Comparison of ENCODE assay signal across 9 mouse cellular contexts in the genomic region with DNA sequence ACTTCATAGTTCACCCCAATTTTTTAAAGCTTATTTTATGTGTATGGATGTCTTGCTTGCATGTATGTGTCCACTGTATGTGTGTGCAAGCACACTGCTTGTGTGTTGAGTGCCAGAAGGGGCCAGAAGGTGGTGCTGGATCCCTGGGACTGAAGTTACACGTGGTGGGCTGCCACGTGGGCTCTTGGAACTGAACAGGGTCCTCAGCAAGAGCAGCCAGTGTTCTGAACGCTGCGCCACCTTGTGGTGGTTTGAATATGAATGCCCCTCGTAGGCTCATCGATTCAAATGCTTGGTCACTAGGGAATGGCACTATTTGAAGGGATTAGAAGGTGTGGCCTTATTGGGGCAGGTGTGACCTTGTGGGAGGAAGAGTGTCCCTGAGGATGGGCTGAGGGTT. TPM values are rescaled to one million over a fixed set of nuclear protein-coding genes. Genes with fewer than 3 reads are reported as not detected.
A peak's percentile ranks its signal among the peaks of the same experiment; 100 is the strongest.
DNase-seq lines count a peak whose midpoint lies in the region; ATAC-seq and TF ChIP-seq lines count a peak whose summit lies in the region.
"Had no signal": no experiment of that assay in that cellular context is flagged by ENCODE, and none has a peak within 500 bp of the region (broad histone marks: within the 10 kb centered on the region; RNA-seq: fewer than 3 reads in every experiment).

No protein-coding gene starts in this region.

- DNase-seq in intestine, embryonic 14.5 days (ENCODE audit: low spot score) = peak; percentile 77
- DNase-seq in adrenal gland, postnatal 36 days = peak; percentile 34 to 37
- DNase-seq in lung, postnatal 10 days = peak; percentile 73
- DNase-seq in thymus, adult 18-20 months = peak; percentile 47 to 64
- no peak for DNase-seq in B cell, adult 2 months

- peak; percentile 69 for TF ChIP-seq CTCF in ES-Bruce4 (IDR thresholded peaks at IDR 0.05; ENCODE audit: low read depth, low read length)

- peaks cover 4% of the 10 kb centered on the region; the same call in 1 of the 2 replicates for H3K9me3 ChIP-seq in intestine, embryonic 14.5 days (ENCODE audit: control insufficient read depth, low read length)
- H3K9me3 ChIP-seq in intestine, embryonic 16.5 days (ENCODE audit: control insufficient read depth, low read length) = peaks cover 7% of the 10 kb centered on the region; the same call in 1 of the 2 replicates
- no peaks in the 10 kb centered on the region for H3K9me3 ChIP-seq in ES-Bruce4 (replicated peaks; ENCODE audit: control insufficient read depth, insufficient read depth, low read length, poor library complexity, severe bottlenecking)
- H3K9me3 ChIP-seq: embryonic facial prominence, embryonic 15.5 days had no signal

- H3K27me3 ChIP-seq in intestine, embryonic 14.5 days (replicated peaks; ENCODE audit: control insufficient read depth, insufficient read depth, low read length) = no peaks in the 10 kb centered on the region
- H3K27me3 ChIP-seq in intestine, embryonic 16.5 days (replicated peaks; ENCODE audit: control insufficient read depth, insufficient read depth, low read length) = no peaks in the 10 kb centered on the region
- no peaks in the 10 kb centered on the region for H3K27me3 ChIP-seq in ES-Bruce4 (ENCODE audit: control insufficient read depth, insufficient read depth, low read length, poor library complexity, severe bottlenecking)

- H3K4me1 ChIP-seq in intestine, embryonic 14.5 days (replicated peaks; ENCODE audit: control insufficient read depth, insufficient read depth, low read length) = peaks cover 11% of the 10 kb centered on the region; the same call in 1 of the 2 replicates
- 0 out of 2 replicates have a peak, but pooled peaks cover 3% of the 10 kb centered on the region for H3K4me1 ChIP-seq in intestine, embryonic 16.5 days (ENCODE audit: control insufficient read depth, insufficient read depth, low read length)
- H3K4me1 ChIP-seq in ES-Bruce4 (ENCODE audit: control insufficient read depth, insufficient read depth, low read length) = no peaks in the 10 kb centered on the region

- H3K4me3 ChIP-seq in intestine, embryonic 14.5 days (ENCODE audit: low read depth, low read length) = no peak overlapping the region
- H3K4me3 ChIP-seq in intestine, embryonic 16.5 days (ENCODE audit: low read length) = no peak overlapping the region
- no peak overlapping the region for H3K4me3 ChIP-seq in ES-Bruce4 (ENCODE audit: low read depth, low read length)
- H3K4me3 ChIP-seq: embryonic facial prominence, embryonic 15.5 days had no signal

- no peak for TF ChIP-seq EP300 in ES-Bruce4 (IDR thresholded peaks at IDR 0.05; ENCODE audit: insufficient read depth, low read depth, low read length)

- no peak for TF ChIP-seq POLR2A in ES-Bruce4 (IDR thresholded peaks at IDR 0.05; ENCODE audit: insufficient read depth, low read length)

- WGBS in intestine, embryonic 14.5 days = 21% methylated on average over 6 of the region's 6 CpGs
- 34% methylated on average over 6 of the region's 6 CpGs for WGBS in intestine, embryonic 16.5 days

- no peak overlapping the region for H3K9ac ChIP-seq in intestine, embryonic 14.5 days (ENCODE audit: low read length)
- no peak overlapping the region for H3K9ac ChIP-seq in intestine, embryonic 16.5 days (ENCODE audit: low read depth, low read length)
- H3K9ac ChIP-seq in ES-Bruce4 (ENCODE audit: low read depth, poor library complexity, severe bottlenecking) = no peak overlapping the region
- H3K9ac ChIP-seq: embryonic facial prominence, embryonic 15.5 days had no signal

- no peak overlapping the region for H3K4me2 ChIP-seq in intestine, embryonic 14.5 days (ENCODE audit: low read length)
- H3K4me2 ChIP-seq in intestine, embryonic 16.5 days (ENCODE audit: low read depth, low read length) = no peak overlapping the region
- H3K4me2 ChIP-seq: embryonic facial prominence, embryonic 15.5 days had no signal

- H3K27ac ChIP-seq in intestine, embryonic 14.5 days (ENCODE audit: low read depth) = no peak overlapping the region
- no peak overlapping the region for H3K27ac ChIP-seq in intestine, embryonic 16.5 days (ENCODE audit: low read length)
- no peak overlapping the region for H3K27ac ChIP-seq in ES-Bruce4 (ENCODE audit: insufficient read depth, low read length)

- no peaks in the 10 kb centered on the region for H3K36me3 ChIP-seq in intestine, embryonic 14.5 days (ENCODE audit: control insufficient read depth, insufficient read depth, low read length)
- H3K36me3 ChIP-seq in intestine, embryonic 16.5 days (ENCODE audit: control insufficient read depth, insufficient read depth, low read length) = no peaks in the 10 kb centered on the region
- no peaks in the 10 kb centered on the region for H3K36me3 ChIP-seq in ES-Bruce4 (ENCODE audit: control insufficient read depth, insufficient read depth, low read length, poor library complexity, severe bottlenecking)
- H3K36me3 ChIP-seq: embryonic facial prominence, embryonic 15.5 days had no signal

- no peak; the same call in 1 of the 2 replicates for ATAC-seq in intestine, embryonic 14.5 days (replicated peaks; ENCODE audit: low FRiP score, low TSS enrichment, low read depth)
- ATAC-seq in intestine, embryonic 16.5 days = no peak
- peak; percentile 33; the same call in 1 of the 2 replicates for ATAC-seq in granulocyte monocyte progenitor cell, adult 5-6 weeks (replicated peaks; ENCODE audit: poor library complexity, severe bottlenecking)

RNA-seq across cellular contexts. Expression of a gene that starts 38.4 kb away (rescaled TPM):
- polyA plus RNA-seq in intestine, embryonic 14.5 days (2014; fragmentation: Nextera tagmentation; extraction: Ambion mirVana) = 0.41 and 0.60 TPM in 2 replicates
- polyA plus RNA-seq in intestine, embryonic 16.5 days (2015; fragmentation: Nextera tagmentation; extraction: Ambion mirVana) = 0.10 and 0.18 TPM in 2 replicates
- not detected in 2 replicates for polyA plus RNA-seq in ES-Bruce4 (2011; ENCODE audit: insufficient read depth, insufficient read length, low read depth, missing spikeins)
- total RNA-seq in adrenal gland, postnatal 36 days (2021) = 10 to 100 TPM; 21.7 to 41.5 TPM
- total RNA-seq in granulocyte monocyte progenitor cell, adult 5-6 weeks (2014; fragmentation: Nextera tagmentation) = not detected in 2 replicates
- total RNA-seq in granulocyte monocyte progenitor cell, adult 5-6 weeks (2017) = not detected in 2 replicates

Comparison
In these comparisons a context has a peak if more than half of its experiments do, and no peak if none do; other contexts are left out.
1. DNase-seq: peak in intestine, embryonic 14.5 days (single experiment), adrenal gland, postnatal 36 days (2 of 2), lung, postnatal 10 days (single experiment) and thymus, adult 18-20 months (2 of 2); none in B cell, adult 2 months (0 of 2).